In the genomic region with DNA sequence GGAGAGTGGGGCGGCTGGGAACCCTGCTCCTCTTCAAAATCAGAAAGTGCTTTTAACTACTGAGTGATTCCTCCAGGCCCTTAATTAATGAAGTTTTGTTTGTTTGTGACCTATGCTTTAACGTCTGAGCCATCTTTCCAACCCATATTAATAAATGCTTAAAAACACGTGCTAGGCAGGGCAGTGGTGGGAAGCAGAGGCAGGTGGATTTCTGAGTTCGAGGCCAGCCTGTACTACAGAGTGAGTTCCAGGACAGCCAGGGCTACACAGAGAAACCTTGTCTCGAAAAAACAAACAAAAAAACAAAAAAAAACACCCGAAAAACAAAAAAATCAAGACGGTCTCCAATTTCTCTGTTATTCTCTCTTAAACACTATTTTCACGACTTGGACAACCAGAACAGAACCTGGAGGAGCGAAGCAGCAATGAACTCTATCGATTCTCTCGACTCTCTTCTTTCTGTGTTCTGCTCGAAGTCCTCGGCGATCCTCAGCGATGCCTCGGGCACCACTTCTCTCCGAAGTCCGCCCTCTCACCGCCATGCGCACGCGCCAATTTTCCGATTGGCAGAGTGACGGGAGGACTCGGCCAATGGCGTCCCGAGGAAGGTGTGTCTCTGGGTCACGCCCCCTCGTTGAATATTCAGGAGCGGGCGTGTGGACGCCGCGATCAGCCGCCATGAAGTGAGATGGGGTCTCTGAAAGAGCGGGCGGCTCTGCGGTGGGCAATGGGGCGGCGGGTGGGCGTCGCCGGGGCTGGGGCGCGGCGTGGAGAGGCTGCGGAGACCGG, we compare ENCODE assay signal across 8 mouse cellular contexts. TPM values are rescaled to one million over a fixed set of nuclear protein-coding genes. Genes with fewer than 3 reads are reported as not detected.
DNase-seq lines count a peak whose midpoint lies in the region; ATAC-seq lines count a peak whose summit lies in the region.

A gene (plus strand): TSS at position 634 of the 789 bp plus-strand sequence.

- peak; percentile 99 for DNase-seq in Muller cell, postnatal 12 days (ENCODE audit: inconsistent ontology term)
- peak; percentile 98 for DNase-seq in cerebellum, adult 9-11 months
- peak; percentile 95 to 99 for DNase-seq in frontal cortex, adult 2 months (ENCODE audit: extremely low spot score in 1 of 2, low spot score in 1 of 2)
- peak; percentile 100 for DNase-seq in hindbrain, embryonic 11.5 days (ENCODE audit: low spot score)
- peak; percentile 99 to 100 for DNase-seq in layer of hippocampus, postnatal 10 days (ENCODE audit: low spot score in 2 of 2)
- peak; percentile 100 for DNase-seq in lung, postnatal 10 days
- peak; percentile 99 for DNase-seq in ovary, postnatal 36 days (ENCODE audit: low spot score)
- DNase-seq in thymus, postnatal 25 days, result peak; percentile 99

- peak; percentile 97 for ATAC-seq in hindbrain, embryonic 11.5 days (ENCODE audit: low FRiP score)

- no peaks in the 10 kb centered on the region for H3K9me3 ChIP-seq in hindbrain, embryonic 11.5 days (ENCODE audit: control insufficient read depth, low read length)

- 7% methylated on average over 39 of the region's 48 CpGs for WGBS in hindbrain, embryonic 11.5 days

- no peaks in the 10 kb centered on the region for H3K27me3 ChIP-seq in hindbrain, embryonic 11.5 days (ENCODE audit: control insufficient read depth, insufficient read depth, low read length)

- peaks cover 6% of the 10 kb centered on the region for H3K36me3 ChIP-seq in hindbrain, embryonic 11.5 days (ENCODE audit: control insufficient read depth, insufficient read depth, low read length)

- H3K4me1 ChIP-seq in hindbrain, embryonic 11.5 days (replicated peaks; ENCODE audit: control insufficient read depth, insufficient read depth, low read length), result peaks cover 2% of the 10 kb centered on the region; the same call in 1 of the 2 replicates

- H3K9ac ChIP-seq in hindbrain, embryonic 11.5 days (ENCODE audit: low read depth, low read length), result peak within 1 kb of the TSS; percentile 79

- H3K4me2 ChIP-seq in hindbrain, embryonic 11.5 days (replicated peaks; ENCODE audit: low read depth, low read length), result peak within 1 kb of the TSS; percentile 69

- H3K27ac ChIP-seq in hindbrain, embryonic 11.5 days (ENCODE audit: low read depth, low read length), result 0 out of 2 replicates have a peak within 1 kb of the TSS, but pooled peaks have one; percentile 27

- peak within 1 kb of the TSS; percentile 96 for H3K4me3 ChIP-seq in hindbrain, embryonic 11.5 days (ENCODE audit: low read depth, low read length)

RNA-seq across cellular contexts. Expression of the gene that starts here (rescaled TPM):
- 41.5 and 47.0 TPM in 2 replicates for polyA plus RNA-seq in frontal cortex, adult 2 months (2012; rRNA removed)
- polyA plus RNA-seq in hindbrain, embryonic 11.5 days (2014; fragmentation: Nextera tagmentation; extraction: Ambion mirVana), result 7.7 and 8.7 TPM in 2 replicates
- 10 to 100 TPM; 33.8 to 33.9 TPM for total RNA-seq in layer of hippocampus, postnatal 10 days (2021)

Comparison
In these comparisons a context has a peak if more than half of its experiments do, and no peak if none do; other contexts are left out.
1. Peak in every context shown above with its lines: DNase-seq, ATAC-seq, H3K4me3 ChIP-seq and H3K27ac ChIP-seq.